Mouse (Mus musculus) regulatory T cell (primary cell): ENCODE measurements around the gene Glyr1.

Source experiments
- in situ Hi-C: fragments of 300-600 bp; cut with MboI, MseI; formaldehyde crosslinking; loops from one replicate; pipeline ENCODE4 v1.15.1; 2025; ENCODE audit warnings: high pct_unique_total_duplicates

The Glyr1 gene

DNA sequence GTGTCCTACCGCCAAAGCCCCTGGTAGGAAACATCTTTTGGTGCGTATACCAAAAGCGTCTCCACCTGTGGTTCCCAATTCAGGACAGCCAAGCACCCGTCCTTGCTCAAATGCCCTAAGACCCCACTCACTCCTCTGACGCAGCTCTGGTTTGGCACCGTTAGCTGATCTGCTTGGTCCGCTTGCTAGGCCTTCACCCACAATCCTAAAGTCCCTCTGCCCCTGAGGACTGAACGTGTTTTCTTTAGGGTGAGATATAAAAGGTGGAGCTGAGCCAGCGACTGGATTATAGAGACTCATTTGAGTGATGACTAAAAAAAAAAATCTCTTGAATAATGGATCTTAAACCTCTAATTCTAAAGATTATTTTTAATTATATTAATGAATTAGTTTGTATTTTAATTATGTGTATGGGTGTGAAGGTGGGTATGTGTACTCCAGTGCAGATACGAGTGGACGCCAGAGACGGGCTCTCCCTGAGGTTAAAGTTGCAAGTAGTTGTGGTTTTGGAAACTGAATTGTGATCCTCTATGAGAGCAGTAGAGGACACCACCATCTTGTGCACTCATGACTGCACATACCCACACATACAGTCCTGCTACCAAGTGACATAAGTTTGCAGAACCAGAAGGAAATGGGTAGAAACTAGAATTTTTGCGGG lies 84.8 kb downstream of the Glyr1 start:
- in situ Hi-C loops: loop anchor here (5.0 to 10.0 kb wide), 2 partner anchors 57 to 80 kb away; partner anchors contain the start of genes Mgrn1 and Ubald1
